Mouse (Mus musculus) testis, adult 2 months (tissue): ENCODE results near the gene Grin2b. TPM values are rescaled to one million over a fixed set of nuclear protein-coding genes. Genes with fewer than 3 reads are reported as not detected.

Experiments used
- H3K27ac ChIP-seq: fragments of 200-500 bp; 2 replicates; pipeline ENCODE4 v1.5.1; 2012; ENCODE audit warnings: low read depth, low read length; ENCODE audit not compliant: control insufficient read depth, insufficient read depth
- H3K27me3 ChIP-seq: fragments of 200-500 bp; 2 replicates; pipeline ENCODE4 v1.6.1; 2012; ENCODE audit warnings: mild to moderate bottlenecking, low read length, moderate library complexity; ENCODE audit not compliant: control insufficient read depth, insufficient read depth
- H3K36me3 ChIP-seq: fragments of 200-500 bp; 2 replicates; pipeline ENCODE4 v1.6.1; 2012; ENCODE audit warnings: mild to moderate bottlenecking, low read length; ENCODE audit not compliant: control insufficient read depth, insufficient read depth
- H3K4me1 ChIP-seq: fragments of 200-500 bp; 2 replicates; pipeline ENCODE4 v1.6.1; 2012; ENCODE audit warnings: low read length; ENCODE audit not compliant: control insufficient read depth, insufficient read depth
- H3K4me3 ChIP-seq: fragments of 200-500 bp; 2 replicates; pipeline ENCODE4 v1.5.1; 2012; ENCODE audit warnings: low read depth, mild to moderate bottlenecking, low read length, moderate library complexity, mixed read lengths; ENCODE audit not compliant: control insufficient read depth
- CTCF ChIP-seq: fragments of 200-500 bp; IDR thresholded peaks from 2 replicates; pipeline ENCODE4 v1.5.1; 2012; ENCODE audit warnings: low read depth, mild to moderate bottlenecking, inconsistent platforms, low read length, moderate library complexity; ENCODE audit not compliant: control insufficient read depth, insufficient read depth, insufficient replicate concordance
- POLR2A ChIP-seq: fragments of 200-500 bp; IDR thresholded peaks from 2 replicates; pipeline ENCODE4 v1.6.1; 2012; ENCODE audit warnings: low read depth, mild to moderate bottlenecking, inconsistent platforms, low read length, moderate library complexity; ENCODE audit not compliant: control insufficient read depth
- polyA plus RNA-seq: library from polyadenylated mRNA; depleted of rRNA; stranded (reverse); fragments of >200 nt; gene quantifications from 2 replicates; pipeline ENCODE4 v1.2.3, GENCODE M21; 2012; rRNA removed

Grin2b gene
- 5.6 and 8.2 TPM in 2 replicates for polyA plus RNA-seq

GRCm38 (mm10) chr6:136173191-136173896, at the start of gene Grin2b:
Gene Grin2b (minus strand): TSS chr6:136173511.
- H3K4me3 ChIP-seq: no peak within 1 kb of the TSS
- H3K27ac ChIP-seq: no peak within 1 kb of the TSS
- H3K36me3 ChIP-seq: no peaks in the 10 kb centered on the region
- peaks cover 2% of the 10 kb centered on the region for H3K4me1 ChIP-seq
- H3K27me3 ChIP-seq: no peaks in the 10 kb centered on the region
- TF ChIP-seq CTCF (no peak), POLR2A (no peak)

GRCm38 (mm10) chr6:136221894-136222293, 48.6 kb upstream of the Grin2b start:
- TF ChIP-seq POLR2A: no peak
- TF ChIP-seq CTCF: no peak
- Histone ChIP-seq H3K27me3 (no peaks in the 10 kb centered on the region), H3K4me3 (no peak overlapping the region), H3K4me1 (no peaks in the 10 kb centered on the region), H3K36me3 (no peaks in the 10 kb centered on the region), H3K27ac (no peak overlapping the region)

- TF ChIP-seq POLR2A: no peak
- Histone ChIP-seq H3K4me1 (no peaks in the 10 kb centered on the region), H3K27me3 (no peaks in the 10 kb centered on the region), H3K4me3 (no peak overlapping the region), H3K36me3 (no peaks in the 10 kb centered on the region), H3K27ac (no peak overlapping the region)
Measured at GRCm38 (mm10) chr6:136210442-136210841, 37.1 kb upstream of the Grin2b start.

- no peaks in the 10 kb centered on the region for H3K36me3 ChIP-seq
- H3K27ac ChIP-seq: no peak overlapping the region
- H3K4me1 ChIP-seq: no peaks in the 10 kb centered on the region; the same call in 1 of the 2 replicates
- H3K4me3 ChIP-seq: no peak overlapping the region
- no peaks in the 10 kb centered on the region for H3K27me3 ChIP-seq
- TF ChIP-seq POLR2A: no peak
- no peak for TF ChIP-seq CTCF
Measured at GRCm38 (mm10) chr6:136199814-136200213, 26.5 kb upstream of the Grin2b start.

- Histone ChIP-seq H3K4me1 (no peaks in the 10 kb centered on the region), H3K4me3 (no peak overlapping the region), H3K36me3 (no peaks in the 10 kb centered on the region), H3K27ac (no peak overlapping the region), H3K27me3 (no peaks in the 10 kb centered on the region)
- TF ChIP-seq CTCF: no peak
- no peak for TF ChIP-seq POLR2A
Measured at GRCm38 (mm10) chr6:136194616-136195015, 21.3 kb upstream of the Grin2b start.

GRCm38 (mm10) chr6:136178066-136178465, 4.8 kb upstream of the Grin2b start:
- no peak for TF ChIP-seq CTCF
- TF ChIP-seq POLR2A: no peak
- Histone ChIP-seq H3K4me3 (no peak overlapping the region; the same call in none of the 2 replicates), H3K27ac (no peak overlapping the region), H3K4me1 (peaks cover 2% of the 10 kb centered on the region; the same call in 1 of the 2 replicates), H3K27me3 (no peaks in the 10 kb centered on the region), H3K36me3 (no peaks in the 10 kb centered on the region)

- no peak for TF ChIP-seq CTCF
- no peak for TF ChIP-seq POLR2A
- H3K36me3 ChIP-seq: no peaks in the 10 kb centered on the region
- no peaks in the 10 kb centered on the region for H3K27me3 ChIP-seq
- H3K27ac ChIP-seq: no peak overlapping the region
- H3K4me3 ChIP-seq: no peak overlapping the region
- peaks cover 2% of the 10 kb centered on the region for H3K4me1 ChIP-seq
Measured at GRCm38 (mm10) chr6:136172801-136173190, 515 bp downstream of the Grin2b start.
